Mouse (Mus musculus): ENCODE results near the gene Tspan18.

The Tspan18 gene

GRCm38 (mm10) chr2:93152191-93152601 is 182.1 kb downstream of the Tspan18 start:
- no peak for DNase-seq
